Mouse (Mus musculus): ENCODE data around the gene Nde1. TPM values are rescaled to one million over a fixed set of nuclear protein-coding genes. Genes with fewer than 3 reads are reported as not detected.

The Nde1 gene
- polyA plus RNA-seq, 1 experiment from 2014 or later = 72.6 TPM

GRCm38 (mm10) chr16:14128977-14129376, 34.1 kb upstream of the Nde1 start:
- no peak overlapping the region for H3K4me3 ChIP-seq (ENCODE audit: control insufficient read depth in 1 of 2, insufficient read depth in 1 of 2, low read depth in 1 of 2, low read length in 2 of 2)
- H3K27ac ChIP-seq (replicated peaks in 1 of 2; ENCODE audit: control insufficient read depth in 1 of 2, insufficient read depth in 1 of 2, low read depth in 2 of 2, low read length in 2 of 2) = no peak overlapping the region
- ATAC-seq (ENCODE audit: insufficient number of reproducible peaks, insufficient read depth, low FRiP score, low read depth) = no peak
- H3K9me3 ChIP-seq (ENCODE audit: control insufficient read depth, low read length) = no peaks in the 10 kb centered on the region
- no peak overlapping the region for H3K9ac ChIP-seq (ENCODE audit: low read length)
- no peak overlapping the region for H3K4me2 ChIP-seq (ENCODE audit: low read length)
- H3K36me3 ChIP-seq (ENCODE audit: control insufficient read depth, insufficient read depth, low read length) = peaks cover 99% of the 10 kb centered on the region
- H3K4me1 ChIP-seq (ENCODE audit: control insufficient read depth in 2 of 2, insufficient read depth in 2 of 2, low read length in 2 of 2) = no peaks in the 10 kb centered on the region
- H3K27me3 ChIP-seq (ENCODE audit: control insufficient read depth, insufficient read depth, low read length) = no peaks in the 10 kb centered on the region

- peaks cover 99% of the 10 kb centered on the region for H3K36me3 ChIP-seq (ENCODE audit: control insufficient read depth, insufficient read depth, low read length)
- no peak for ATAC-seq (ENCODE audit: insufficient number of reproducible peaks, insufficient read depth, low FRiP score, low read depth)
- H3K27ac ChIP-seq (replicated peaks in 1 of 2; ENCODE audit: control insufficient read depth in 1 of 2, insufficient read depth in 1 of 2, low read depth in 2 of 2, low read length in 2 of 2) = no peak overlapping the region
- no peaks in the 10 kb centered on the region for H3K9me3 ChIP-seq (ENCODE audit: control insufficient read depth, low read length)
- no peak overlapping the region for H3K4me3 ChIP-seq (ENCODE audit: control insufficient read depth in 1 of 2, insufficient read depth in 1 of 2, low read depth in 1 of 2, low read length in 2 of 2)
- H3K9ac ChIP-seq (ENCODE audit: low read length) = no peak overlapping the region
- no peak overlapping the region for H3K4me2 ChIP-seq (ENCODE audit: low read length)
- no peaks in the 10 kb centered on the region for H3K4me1 ChIP-seq (ENCODE audit: control insufficient read depth in 2 of 2, insufficient read depth in 2 of 2, low read length in 2 of 2)
- WGBS = 84% methylated on average over 7 of the region's 7 CpGs
- H3K27me3 ChIP-seq (ENCODE audit: control insufficient read depth, insufficient read depth, low read length) = no peaks in the 10 kb centered on the region
Measured at GRCm38 (mm10) chr16:14130796-14131195, 32.3 kb upstream of the Nde1 start.

- H3K27me3 ChIP-seq (ENCODE audit: control insufficient read depth, insufficient read depth, low read length) = no peaks in the 10 kb centered on the region
- no peak for ATAC-seq (ENCODE audit: insufficient number of reproducible peaks, insufficient read depth, low FRiP score, low read depth)
- peaks cover 99% of the 10 kb centered on the region for H3K36me3 ChIP-seq (ENCODE audit: control insufficient read depth, insufficient read depth, low read length)
- no peak overlapping the region for H3K9ac ChIP-seq (ENCODE audit: low read length)
- 82% methylated on average over 3 of the region's 3 CpGs for WGBS
- H3K9me3 ChIP-seq (ENCODE audit: control insufficient read depth, low read length) = no peaks in the 10 kb centered on the region
- no peaks in the 10 kb centered on the region for H3K4me1 ChIP-seq (ENCODE audit: control insufficient read depth in 2 of 2, insufficient read depth in 2 of 2, low read length in 2 of 2)
- H3K4me3 ChIP-seq (ENCODE audit: control insufficient read depth in 1 of 2, insufficient read depth in 1 of 2, low read depth in 1 of 2, low read length in 2 of 2) = no peak overlapping the region
- H3K27ac ChIP-seq (replicated peaks in 1 of 2; ENCODE audit: control insufficient read depth in 1 of 2, insufficient read depth in 1 of 2, low read depth in 2 of 2, low read length in 2 of 2) = no peak overlapping the region
- no peak overlapping the region for H3K4me2 ChIP-seq (ENCODE audit: low read length)
Measured at GRCm38 (mm10) chr16:14131376-14131775, 31.7 kb upstream of the Nde1 start.

GRCm38 (mm10) chr16:14131838-14132237, 31.2 kb upstream of the Nde1 start:
- H3K9ac ChIP-seq (ENCODE audit: low read length) = no peak overlapping the region
- no peak overlapping the region for H3K4me3 ChIP-seq (ENCODE audit: control insufficient read depth in 1 of 2, insufficient read depth in 1 of 2, low read depth in 1 of 2, low read length in 2 of 2)
- no peak overlapping the region for H3K27ac ChIP-seq (replicated peaks in 1 of 2; ENCODE audit: control insufficient read depth in 1 of 2, insufficient read depth in 1 of 2, low read depth in 2 of 2, low read length in 2 of 2)
- 86% methylated on average over 5 of the region's 5 CpGs for WGBS
- H3K4me2 ChIP-seq (ENCODE audit: low read length) = no peak overlapping the region
- no peak for ATAC-seq (ENCODE audit: insufficient number of reproducible peaks, insufficient read depth, low FRiP score, low read depth)
- H3K9me3 ChIP-seq (ENCODE audit: control insufficient read depth, low read length) = no peaks in the 10 kb centered on the region
- no peaks in the 10 kb centered on the region for H3K27me3 ChIP-seq (ENCODE audit: control insufficient read depth, insufficient read depth, low read length)
- H3K36me3 ChIP-seq (ENCODE audit: control insufficient read depth, insufficient read depth, low read length) = peaks cover 100% of the 10 kb centered on the region
- H3K4me1 ChIP-seq (ENCODE audit: control insufficient read depth in 2 of 2, insufficient read depth in 2 of 2, low read length in 2 of 2) = no peaks in the 10 kb centered on the region

- Histone ChIP-seq H3K27me3 (ENCODE audit: control insufficient read depth, insufficient read depth, low read length) (no peaks in the 10 kb centered on the region), H3K9me3 (ENCODE audit: control insufficient read depth, low read length) (no peaks in the 10 kb centered on the region), H3K27ac (replicated peaks in 1 of 2; ENCODE audit: control insufficient read depth in 1 of 2, insufficient read depth in 1 of 2, low read depth in 2 of 2, low read length in 2 of 2) (no peak overlapping the region), H3K9ac (ENCODE audit: low read length) (no peak overlapping the region), H3K4me2 (ENCODE audit: low read length) (no peak overlapping the region), H3K36me3 (ENCODE audit: control insufficient read depth, insufficient read depth, low read length) (peaks cover 96% of the 10 kb centered on the region), H3K4me3 (ENCODE audit: control insufficient read depth in 1 of 2, insufficient read depth in 1 of 2, low read depth in 1 of 2, low read length in 2 of 2) (no peak overlapping the region), H3K4me1 (ENCODE audit: control insufficient read depth in 2 of 2, insufficient read depth in 2 of 2, low read length in 2 of 2) (no peaks in the 10 kb centered on the region)
- WGBS = 70% methylated on average over 2 of the region's 2 CpGs
- ATAC-seq (ENCODE audit: insufficient number of reproducible peaks, insufficient read depth, low FRiP score, low read depth) = no peak
Measured at GRCm38 (mm10) chr16:14135014-14135413, 28.1 kb upstream of the Nde1 start.

- Histone ChIP-seq H3K4me3 (ENCODE audit: control insufficient read depth in 1 of 2, insufficient read depth in 1 of 2, low read depth in 1 of 2, low read length in 2 of 2) (no peak overlapping the region), H3K9ac (ENCODE audit: low read length) (no peak overlapping the region), H3K27me3 (ENCODE audit: control insufficient read depth, insufficient read depth, low read length) (no peaks in the 10 kb centered on the region), H3K4me1 (ENCODE audit: control insufficient read depth in 2 of 2, insufficient read depth in 2 of 2, low read length in 2 of 2) (no peaks in the 10 kb centered on the region), H3K27ac (replicated peaks in 1 of 2; ENCODE audit: control insufficient read depth in 1 of 2, insufficient read depth in 1 of 2, low read depth in 2 of 2, low read length in 2 of 2) (no peak overlapping the region), H3K4me2 (ENCODE audit: low read length) (no peak overlapping the region), H3K36me3 (ENCODE audit: control insufficient read depth, insufficient read depth, low read length) (peaks cover 94% of the 10 kb centered on the region), H3K9me3 (ENCODE audit: control insufficient read depth, low read length) (no peaks in the 10 kb centered on the region)
- no peak for ATAC-seq (ENCODE audit: insufficient number of reproducible peaks, insufficient read depth, low FRiP score, low read depth)
- WGBS = 69% methylated on average over 1 of the region's 1 CpGs
Measured at GRCm38 (mm10) chr16:14137976-14138561, 25.0 kb upstream of the Nde1 start.

GRCm38 (mm10) chr16:14139106-14139505, 24.0 kb upstream of the Nde1 start:
- no peak overlapping the region for H3K4me2 ChIP-seq (ENCODE audit: low read length)
- H3K9me3 ChIP-seq (ENCODE audit: control insufficient read depth, low read length) = no peaks in the 10 kb centered on the region
- no peak overlapping the region for H3K9ac ChIP-seq (ENCODE audit: low read length)
- ATAC-seq (ENCODE audit: insufficient number of reproducible peaks, insufficient read depth, low FRiP score, low read depth) = no peak
- no peak overlapping the region for H3K27ac ChIP-seq (replicated peaks in 1 of 2; ENCODE audit: control insufficient read depth in 1 of 2, insufficient read depth in 1 of 2, low read depth in 2 of 2, low read length in 2 of 2)
- H3K4me1 ChIP-seq (ENCODE audit: control insufficient read depth in 2 of 2, insufficient read depth in 2 of 2, low read length in 2 of 2) = no peaks in the 10 kb centered on the region
- peaks cover 94% of the 10 kb centered on the region for H3K36me3 ChIP-seq (ENCODE audit: control insufficient read depth, insufficient read depth, low read length)
- no peaks in the 10 kb centered on the region for H3K27me3 ChIP-seq (ENCODE audit: control insufficient read depth, insufficient read depth, low read length)
- H3K4me3 ChIP-seq (ENCODE audit: control insufficient read depth in 1 of 2, insufficient read depth in 1 of 2, low read depth in 1 of 2, low read length in 2 of 2) = no peak overlapping the region

- H3K4me3 ChIP-seq (ENCODE audit: control insufficient read depth in 1 of 2, insufficient read depth in 1 of 2, low read depth in 1 of 2, low read length in 2 of 2) = no peak overlapping the region
- ATAC-seq (ENCODE audit: insufficient number of reproducible peaks, insufficient read depth, low FRiP score, low read depth) = no peak
- no peaks in the 10 kb centered on the region for H3K27me3 ChIP-seq (ENCODE audit: control insufficient read depth, insufficient read depth, low read length)
- 67% methylated on average over 3 of the region's 3 CpGs for WGBS
- H3K36me3 ChIP-seq (ENCODE audit: control insufficient read depth, insufficient read depth, low read length) = peaks cover 91% of the 10 kb centered on the region
- no peaks in the 10 kb centered on the region for H3K4me1 ChIP-seq (ENCODE audit: control insufficient read depth in 2 of 2, insufficient read depth in 2 of 2, low read length in 2 of 2)
- no peaks in the 10 kb centered on the region for H3K9me3 ChIP-seq (ENCODE audit: control insufficient read depth, low read length)
- no peak overlapping the region for H3K27ac ChIP-seq (replicated peaks in 1 of 2; ENCODE audit: control insufficient read depth in 1 of 2, insufficient read depth in 1 of 2, low read depth in 2 of 2, low read length in 2 of 2)
- no peak overlapping the region for H3K4me2 ChIP-seq (ENCODE audit: low read length)
- H3K9ac ChIP-seq (ENCODE audit: low read length) = no peak overlapping the region
Measured at GRCm38 (mm10) chr16:14143298-14143697, 19.8 kb upstream of the Nde1 start.

Data from heart, embryonic 14.5 days (tissue).